Mouse (Mus musculus) heart, adult 2 months (tissue): ENCODE data around the gene Lsmem1.

Source experiments
- CTCF ChIP-seq: fragments of 200-600 bp; IDR thresholded peaks from 2 replicates; pipeline ENCODE4 v1.8.1; 2022; ENCODE audit warnings: antibody characterized with exemption, mild to moderate bottlenecking, moderate library complexity
- EP300 ChIP-seq: fragments of 200-500 bp; IDR thresholded peaks from 2 replicates; pipeline ENCODE4 v1.6.1; 2011; ENCODE audit warnings: low read depth, low read length, control low read depth; ENCODE audit not compliant: insufficient read depth

DNA sequence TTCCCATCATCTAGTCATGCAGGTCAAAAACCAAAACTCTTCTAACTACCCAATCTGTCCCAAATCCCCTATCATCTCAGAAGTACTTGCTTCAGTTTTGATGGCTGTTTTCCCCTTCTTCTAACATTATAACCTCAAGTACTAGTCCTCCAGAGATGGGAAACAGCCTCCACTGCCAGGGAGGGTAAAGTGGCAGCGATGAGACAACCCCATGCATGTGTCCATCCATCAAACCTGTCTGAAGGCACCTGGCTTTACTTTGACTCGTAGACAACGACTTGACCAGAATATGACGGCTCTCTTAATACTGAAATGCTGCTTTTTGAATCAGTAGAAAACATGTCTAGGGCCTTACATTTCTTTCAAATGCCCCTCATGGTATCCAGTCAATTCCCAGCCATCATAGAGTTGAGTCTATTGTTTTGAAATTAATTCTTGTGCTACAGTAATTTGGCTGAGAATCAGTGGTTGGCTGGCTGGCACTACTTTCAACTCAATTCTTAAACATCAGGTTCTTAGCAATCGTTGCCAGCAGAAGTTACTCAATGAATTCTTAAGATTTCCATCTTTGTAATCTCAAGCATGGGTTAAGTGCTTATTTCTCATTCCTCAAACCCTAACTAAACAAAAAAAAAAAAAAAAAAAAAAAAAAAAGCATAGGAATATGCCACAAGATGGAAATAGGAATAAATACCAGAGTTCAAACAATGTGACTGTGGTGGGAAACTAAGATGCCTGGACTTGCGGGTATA is 1.4 kb upstream of the Lsmem1 start:
- no peak for TF ChIP-seq CTCF
- TF ChIP-seq EP300, result no peak
